Mouse (Mus musculus): ENCODE results near the gene Pias3. TPM values are rescaled to one million over a fixed set of nuclear protein-coding genes. Genes with fewer than 3 reads are reported as not detected.
"Not testable (repeated sequence)": the region's sequence is repeated elsewhere in the genome, so short reads cannot be mapped to it uniquely, and the experiment has no call there.

The Pias3 gene
- polyA plus RNA-seq, 1 experiment from 2014 or later, result 32.6 TPM

DNA sequence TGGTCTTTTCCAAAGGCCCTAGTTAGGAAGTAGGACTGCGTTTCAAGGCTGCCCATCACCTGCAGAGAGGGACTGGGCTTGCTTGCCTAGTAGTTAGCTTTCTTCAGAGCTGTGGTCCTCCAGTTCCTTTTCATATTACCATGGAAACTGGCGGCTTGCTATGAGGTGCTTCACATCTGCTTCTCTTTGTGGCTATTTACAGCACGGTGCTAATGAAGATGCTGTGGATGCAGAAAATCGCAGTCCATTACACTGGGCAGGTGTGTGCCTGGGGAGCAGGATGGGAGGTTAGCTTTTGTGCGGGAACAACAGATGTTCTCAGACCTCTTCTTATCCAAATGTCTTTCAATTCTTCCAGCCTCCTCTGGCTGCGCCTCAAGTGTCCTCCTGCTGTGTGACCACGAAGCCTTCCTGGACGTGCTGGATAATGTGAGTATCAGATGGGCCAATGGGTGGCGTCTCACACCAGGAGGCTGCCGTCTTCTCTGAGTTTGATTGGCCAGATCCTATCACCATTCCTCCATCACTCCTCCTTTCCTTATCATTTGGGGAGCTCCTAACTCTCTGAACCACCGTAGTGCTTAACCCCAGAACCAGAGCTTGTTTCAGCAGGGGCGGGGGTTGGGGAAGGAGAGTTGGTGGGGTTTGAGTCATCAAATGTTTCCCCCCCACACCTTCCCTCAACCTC, 15.8 kb upstream of the Pias3 start:
- Histone ChIP-seq H3K9ac (replicated peaks; ENCODE audit: low read depth, low read length) (no peak overlapping the region), H3K4me2 (ENCODE audit: low read length) (no peak overlapping the region), H3K27me3 (replicated peaks; ENCODE audit: control insufficient read depth, insufficient read depth, low read length) (no peaks in the 10 kb centered on the region), H3K27ac (ENCODE audit: low read length) (no peak overlapping the region), H3K4me1 (replicated peaks; ENCODE audit: control insufficient read depth, insufficient read depth, low read length) (0 out of 2 replicates have a peak, but pooled peaks cover 5% of the 10 kb centered on the region), H3K9me3 (ENCODE audit: control insufficient read depth, low read length) (no peaks in the 10 kb centered on the region), H3K36me3 (ENCODE audit: control insufficient read depth, insufficient read depth) (no peaks in the 10 kb centered on the region), H3K4me3 (replicated peaks; ENCODE audit: low read length) (no peak overlapping the region)
- WGBS, result 19% methylated on average over 12 of the region's 12 CpGs
- peak; percentile 67 for ATAC-seq

DNA sequence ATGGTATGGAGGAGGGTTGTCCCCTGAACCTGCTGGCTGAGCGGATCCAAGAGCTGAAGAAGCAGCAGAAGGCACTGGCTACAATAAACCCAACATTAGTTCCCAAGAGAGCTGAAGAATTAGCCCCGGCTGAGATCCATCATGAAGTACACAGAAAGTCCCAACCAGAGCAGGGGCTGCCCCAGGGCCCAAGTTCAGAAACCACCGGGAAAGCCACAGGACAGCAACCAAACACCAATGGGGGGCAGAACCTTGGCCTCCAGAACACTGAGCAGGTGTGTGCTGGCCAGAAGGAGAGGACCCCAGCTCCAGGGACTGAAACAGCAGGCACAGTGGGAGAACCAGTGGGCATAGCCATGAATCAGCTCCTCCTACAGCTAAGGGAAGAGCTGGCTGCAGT, 12.7 kb upstream of the Pias3 start:
- ATAC-seq, result no peak
- WGBS, result 97% methylated on average over 3 of the region's 3 CpGs

DNA sequence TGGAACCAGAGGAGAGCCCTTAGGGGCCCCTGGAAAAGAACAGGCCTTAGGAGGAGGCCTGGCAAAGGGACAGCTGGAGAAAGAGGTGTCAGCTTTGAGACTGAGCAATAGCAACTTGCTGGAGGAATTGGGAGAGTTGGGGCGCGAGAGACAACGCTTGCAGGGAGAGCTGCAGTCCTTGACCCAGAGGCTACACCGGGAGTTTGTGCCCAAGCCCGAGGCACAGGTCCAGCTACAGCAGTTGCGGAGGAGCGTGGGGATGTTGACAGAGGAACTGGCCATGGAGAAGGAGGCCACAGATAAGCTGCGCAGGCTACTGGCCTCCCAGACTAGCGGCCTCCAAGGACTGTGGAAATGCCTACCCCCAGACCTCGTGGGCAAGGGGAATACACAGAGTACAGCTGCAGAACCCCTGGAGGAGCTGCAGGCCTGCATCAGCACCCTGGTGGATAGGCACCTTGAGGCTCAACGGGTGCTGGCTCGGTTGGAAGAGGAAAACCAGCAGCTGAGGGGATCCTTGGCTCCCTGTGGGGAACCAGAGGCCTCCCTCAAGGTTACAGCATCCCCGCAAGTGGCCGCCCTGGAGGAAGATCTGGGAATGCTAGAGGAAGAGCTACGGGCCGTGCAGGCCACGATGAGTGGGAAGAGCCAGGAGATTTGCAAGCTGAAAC, 11.9 kb upstream of the Pias3 start:
- Histone ChIP-seq H3K36me3 (ENCODE audit: control insufficient read depth, insufficient read depth) (no peaks in the 10 kb centered on the region), H3K9ac (replicated peaks; ENCODE audit: low read depth, low read length) (peak overlapping the region; percentile 26; the same call in 1 of the 2 replicates), H3K27ac (ENCODE audit: low read length) (no peak overlapping the region), H3K4me1 (replicated peaks; ENCODE audit: control insufficient read depth, insufficient read depth, low read length) (0 out of 2 replicates have a peak, but pooled peaks cover 5% of the 10 kb centered on the region), H3K27me3 (replicated peaks; ENCODE audit: control insufficient read depth, insufficient read depth, low read length) (no peaks in the 10 kb centered on the region), H3K4me3 (replicated peaks; ENCODE audit: low read length) (peak overlapping the region; percentile 28), H3K9me3 (ENCODE audit: control insufficient read depth, low read length) (no peaks in the 10 kb centered on the region), H3K4me2 (ENCODE audit: low read length) (peak overlapping the region; percentile 35)
- ATAC-seq, result no peak
- 63% methylated on average over 17 of the region's 17 CpGs for WGBS

More for the DNA sequence above, 12.7 kb upstream of the Pias3 start:
- Histone ChIP-seq H3K27ac (ENCODE audit: low read length) (no peak overlapping the region), H3K36me3 (ENCODE audit: control insufficient read depth, insufficient read depth) (no peaks in the 10 kb centered on the region), H3K4me1 (replicated peaks; ENCODE audit: control insufficient read depth, insufficient read depth, low read length) (0 out of 2 replicates have a peak, but pooled peaks cover 5% of the 10 kb centered on the region), H3K4me2 (ENCODE audit: low read length) (no peak overlapping the region), H3K9me3 (ENCODE audit: control insufficient read depth, low read length) (no peaks in the 10 kb centered on the region), H3K9ac (replicated peaks; ENCODE audit: low read depth, low read length) (no peak overlapping the region), H3K4me3 (replicated peaks; ENCODE audit: low read length) (no peak overlapping the region), H3K27me3 (replicated peaks; ENCODE audit: control insufficient read depth, insufficient read depth, low read length) (no peaks in the 10 kb centered on the region)

DNA sequence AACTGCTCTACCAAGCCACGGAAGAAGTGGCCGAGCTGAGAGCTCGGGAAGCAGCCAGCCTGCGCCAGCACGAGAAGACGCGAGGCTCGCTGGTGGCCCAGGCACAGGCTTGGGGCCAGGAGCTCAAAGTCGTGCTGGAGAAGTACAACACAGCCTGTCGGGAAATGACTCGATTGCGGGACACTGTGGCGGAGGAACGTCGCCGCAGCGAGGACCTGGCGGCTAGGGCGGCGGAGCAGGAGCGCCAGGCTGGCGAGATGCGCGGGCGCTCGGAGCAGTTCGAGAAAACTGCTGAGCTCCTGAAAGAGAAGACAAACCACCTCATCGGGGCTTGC, 11.4 kb upstream of the Pias3 start:
- 45% methylated on average over 28 of the region's 28 CpGs for WGBS
- Histone ChIP-seq H3K4me1 (replicated peaks; ENCODE audit: control insufficient read depth, insufficient read depth, low read length) (0 out of 2 replicates have a peak, but pooled peaks cover 5% of the 10 kb centered on the region), H3K4me2 (ENCODE audit: low read length) (peak overlapping the region; percentile 35), H3K27ac (ENCODE audit: low read length) (no peak overlapping the region), H3K9me3 (ENCODE audit: control insufficient read depth, low read length) (no peaks in the 10 kb centered on the region), H3K4me3 (replicated peaks; ENCODE audit: low read length) (peak overlapping the region; percentile 28), H3K9ac (replicated peaks; ENCODE audit: low read depth, low read length) (peak overlapping the region; percentile 26), H3K36me3 (ENCODE audit: control insufficient read depth, insufficient read depth) (no peaks in the 10 kb centered on the region), H3K27me3 (replicated peaks; ENCODE audit: control insufficient read depth, insufficient read depth, low read length) (no peaks in the 10 kb centered on the region)
- ATAC-seq, result no peak

DNA sequence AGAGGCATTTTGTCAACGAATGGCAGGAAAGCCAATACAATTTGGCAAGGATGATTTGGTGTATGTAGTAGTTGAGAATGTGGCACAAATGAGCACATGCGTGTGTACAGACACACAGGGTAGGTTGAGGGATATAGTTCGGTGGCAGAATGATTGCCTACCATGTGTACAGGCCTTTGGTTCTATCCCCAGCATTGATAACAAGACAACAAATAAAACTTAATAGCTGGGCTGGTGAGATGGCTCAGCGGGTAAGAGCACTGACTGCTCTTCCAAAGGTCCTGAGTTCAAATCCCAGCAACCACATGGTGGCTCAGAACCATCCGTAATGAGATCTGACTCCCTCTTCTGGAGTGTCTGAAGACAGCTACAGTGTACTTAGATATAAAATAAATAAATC, 10.1 kb upstream of the Pias3 start:
- 90% methylated on average over 5 of the region's 5 CpGs for WGBS

DNA sequence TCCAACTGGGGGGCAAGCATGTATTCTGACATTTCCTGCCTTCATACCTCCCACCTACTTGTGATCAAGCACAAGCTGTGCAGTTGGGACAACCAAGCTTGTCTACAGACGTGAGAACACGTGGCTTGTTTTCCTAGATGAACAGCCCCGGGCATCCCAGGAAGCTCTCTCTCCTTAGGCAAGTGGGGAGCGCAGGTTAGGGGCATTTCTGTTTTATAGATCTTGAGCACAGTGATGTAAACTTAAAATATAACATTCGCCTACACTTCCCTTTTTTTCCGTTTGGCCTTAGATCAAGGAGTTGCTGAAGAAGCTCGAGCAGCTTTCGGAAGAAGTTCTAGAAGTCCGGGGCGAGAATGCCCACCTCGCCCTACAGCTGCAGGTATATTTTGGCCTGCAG, 7.3 kb upstream of the Pias3 start:
- no peak overlapping the region for H3K4me3 ChIP-seq (replicated peaks; ENCODE audit: low read length)
- no peak overlapping the region for H3K4me2 ChIP-seq (ENCODE audit: low read length)
- WGBS, result 88% methylated on average over 11 of the region's 11 CpGs
- no peaks in the 10 kb centered on the region for H3K27me3 ChIP-seq (replicated peaks; ENCODE audit: control insufficient read depth, insufficient read depth, low read length)
- H3K9me3 ChIP-seq (ENCODE audit: control insufficient read depth, low read length), result no peaks in the 10 kb centered on the region
- no peak overlapping the region for H3K9ac ChIP-seq (replicated peaks; ENCODE audit: low read depth, low read length)
- peaks cover 5% of the 10 kb centered on the region; the same call in 1 of the 2 replicates for H3K4me1 ChIP-seq (replicated peaks; ENCODE audit: control insufficient read depth, insufficient read depth, low read length)
- H3K36me3 ChIP-seq (ENCODE audit: control insufficient read depth, insufficient read depth), result no peaks in the 10 kb centered on the region
- ATAC-seq, result no peak
- no peak overlapping the region for H3K27ac ChIP-seq (ENCODE audit: low read length)

More for the DNA sequence above, 10.1 kb upstream of the Pias3 start:
- H3K36me3 ChIP-seq (ENCODE audit: control insufficient read depth, insufficient read depth); H3K4me2 ChIP-seq (ENCODE audit: low read length); H3K4me3 ChIP-seq (replicated peaks; ENCODE audit: low read length); H3K27me3 ChIP-seq (replicated peaks; ENCODE audit: control insufficient read depth, insufficient read depth, low read length); H3K27ac ChIP-seq (ENCODE audit: low read length); H3K9ac ChIP-seq (replicated peaks; ENCODE audit: low read depth, low read length); H3K9me3 ChIP-seq (ENCODE audit: control insufficient read depth, low read length); ATAC-seq; H3K4me1 ChIP-seq (replicated peaks; ENCODE audit: control insufficient read depth, insufficient read depth, low read length): not testable (repeated sequence)

DNA sequence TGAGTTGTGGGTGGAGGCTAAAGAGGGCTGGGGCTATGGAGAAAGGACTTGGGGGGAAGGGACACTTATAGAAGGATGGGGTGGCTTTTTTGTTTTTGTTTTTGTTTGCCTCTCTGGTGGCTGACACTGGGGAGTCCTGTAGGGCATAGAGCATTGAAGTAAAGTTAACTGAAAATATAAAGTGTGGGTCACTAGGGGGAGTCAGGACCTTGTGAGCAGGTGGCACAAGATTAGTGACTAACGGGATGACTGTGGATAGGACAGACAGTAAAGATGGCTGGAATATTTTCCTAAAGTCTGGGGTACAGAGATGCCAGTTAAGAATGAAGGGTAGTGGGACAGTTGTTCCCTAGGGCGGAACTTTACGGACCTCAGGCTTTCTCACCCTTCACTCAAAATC, 5.9 kb upstream of the Pias3 start:
- Histone ChIP-seq H3K4me1 (replicated peaks; ENCODE audit: control insufficient read depth, insufficient read depth, low read length) (no peaks in the 10 kb centered on the region; the same call in 1 of the 2 replicates), H3K4me2 (ENCODE audit: low read length) (no peak overlapping the region), H3K36me3 (ENCODE audit: control insufficient read depth, insufficient read depth) (no peaks in the 10 kb centered on the region), H3K9me3 (ENCODE audit: control insufficient read depth, low read length) (no peaks in the 10 kb centered on the region), H3K27me3 (replicated peaks; ENCODE audit: control insufficient read depth, insufficient read depth, low read length) (no peaks in the 10 kb centered on the region), H3K9ac (replicated peaks; ENCODE audit: low read depth, low read length) (no peak overlapping the region), H3K4me3 (replicated peaks; ENCODE audit: low read length) (no peak overlapping the region), H3K27ac (ENCODE audit: low read length) (no peak overlapping the region)
- WGBS, result 46% methylated on average over 3 of the region's 3 CpGs
- no peak for ATAC-seq

DNA sequence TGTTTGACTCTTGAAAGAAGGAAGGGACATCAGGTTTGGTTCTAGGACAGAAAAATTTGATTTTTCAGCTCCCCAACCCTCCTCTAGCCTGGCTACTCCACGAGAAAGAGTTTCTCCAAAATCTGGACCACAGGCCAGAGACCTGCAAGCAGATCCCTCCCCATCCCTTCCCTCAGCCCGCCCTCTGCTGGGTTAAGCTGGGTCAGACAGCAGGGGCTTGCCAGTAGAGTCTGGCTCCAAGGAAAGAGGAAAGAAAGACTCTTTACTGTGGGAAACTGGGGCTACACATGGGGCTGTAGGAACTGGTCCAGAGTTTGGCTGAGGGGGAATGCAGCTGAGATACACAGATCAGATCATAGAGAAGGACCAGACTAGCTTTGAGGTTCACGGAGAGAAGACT, 3.7 kb upstream of the Pias3 start:
- WGBS, result 10% methylated on average over 3 of the region's 3 CpGs

DNA sequence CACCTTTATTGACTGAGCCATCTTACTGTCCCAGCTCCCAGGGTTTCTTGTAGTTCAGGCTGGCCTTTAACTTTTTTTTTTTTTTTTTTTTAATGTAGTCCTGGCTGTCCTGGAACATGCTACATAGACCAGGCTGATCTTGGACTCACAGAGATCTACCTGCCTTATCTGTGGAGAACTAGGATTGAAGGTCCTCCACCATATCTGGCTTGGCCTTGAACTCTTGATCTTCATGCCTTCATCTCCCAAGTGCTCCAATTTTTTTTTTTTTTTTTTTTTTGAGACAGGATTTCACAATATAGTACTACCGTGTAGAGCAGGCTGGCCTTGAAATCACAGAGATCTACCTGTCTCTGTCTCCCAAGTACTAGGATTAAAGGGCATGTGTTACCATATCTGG, 2.6 kb upstream of the Pias3 start:
- no peaks in the 10 kb centered on the region for H3K36me3 ChIP-seq (ENCODE audit: control insufficient read depth, insufficient read depth)
- ATAC-seq, result no peak
- no peak overlapping the region for H3K4me3 ChIP-seq (replicated peaks; ENCODE audit: low read length)
- H3K9ac ChIP-seq (replicated peaks; ENCODE audit: low read depth, low read length), result no peak overlapping the region
- 0 out of 2 replicates have a peak, but pooled peaks cover 2% of the 10 kb centered on the region for H3K27me3 ChIP-seq (replicated peaks; ENCODE audit: control insufficient read depth, insufficient read depth, low read length)
- H3K9me3 ChIP-seq (ENCODE audit: control insufficient read depth, low read length), result no peaks in the 10 kb centered on the region
- 79% methylated on average over 1 of the region's 1 CpGs for WGBS
- H3K27ac ChIP-seq (ENCODE audit: low read length), result no peak overlapping the region
- no peak overlapping the region for H3K4me2 ChIP-seq (ENCODE audit: low read length)
- peaks cover 11% of the 10 kb centered on the region for H3K4me1 ChIP-seq (replicated peaks; ENCODE audit: control insufficient read depth, insufficient read depth, low read length)

More for the DNA sequence above, 3.7 kb upstream of the Pias3 start:
- 0 out of 2 replicates have a peak, but pooled peaks cover 2% of the 10 kb centered on the region for H3K27me3 ChIP-seq (replicated peaks; ENCODE audit: control insufficient read depth, insufficient read depth, low read length)
- no peak overlapping the region for H3K4me3 ChIP-seq (replicated peaks; ENCODE audit: low read length)
- no peak overlapping the region for H3K9ac ChIP-seq (replicated peaks; ENCODE audit: low read depth, low read length)
- no peaks in the 10 kb centered on the region for H3K36me3 ChIP-seq (ENCODE audit: control insufficient read depth, insufficient read depth)
- H3K9me3 ChIP-seq (ENCODE audit: control insufficient read depth, low read length), result no peaks in the 10 kb centered on the region
- no peak for ATAC-seq
- peaks cover 8% of the 10 kb centered on the region for H3K4me1 ChIP-seq (replicated peaks; ENCODE audit: control insufficient read depth, insufficient read depth, low read length)
- no peak overlapping the region for H3K27ac ChIP-seq (ENCODE audit: low read length)
- H3K4me2 ChIP-seq (ENCODE audit: low read length), result no peak overlapping the region
